8 mouse cellular contexts compared by ENCODE assay signal in genomic region chr12:113075486-113075885, GRCm38 (mm10). TPM values are rescaled to one million over a fixed set of nuclear protein-coding genes. Genes with fewer than 3 reads are reported as not detected.
DNase-seq lines count a peak whose midpoint lies in the region; ATAC-seq and TF ChIP-seq lines count a peak whose summit lies in the region.

No protein-coding gene starts in this region.

- peaks cover 16% of the 10 kb centered on the region for H3K36me3 ChIP-seq in forebrain, embryonic 14.5 days (ENCODE audit: control insufficient read depth, insufficient read depth, low read length)
- peaks cover 18% of the 10 kb centered on the region for H3K36me3 ChIP-seq in limb, embryonic 12.5 days
- peaks cover 15% of the 10 kb centered on the region for H3K36me3 ChIP-seq in neural tube, embryonic 15.5 days

- TF ChIP-seq CTCF in layer of hippocampus, adult 2 months (conservative IDR thresholded peaks at IDR 0.05) = peak; percentile 27

- ATAC-seq in forebrain, embryonic 14.5 days = no peak
- 0 out of 2 replicates have a peak, but pooled peaks have one; percentile 2 for ATAC-seq in limb, embryonic 12.5 days (ENCODE audit: insufficient number of reproducible peaks, insufficient read depth, low FRiP score, low TSS enrichment, low read depth)
- no peak for ATAC-seq in neural tube, embryonic 15.5 days (ENCODE audit: low FRiP score)

- H3K4me1 ChIP-seq in forebrain, embryonic 14.5 days (ENCODE audit: control insufficient read depth, insufficient read depth, low read length) = peaks cover 14% of the 10 kb centered on the region; the same call in 1 of the 2 replicates
- peaks cover 19% of the 10 kb centered on the region for H3K4me1 ChIP-seq in limb, embryonic 12.5 days (replicated peaks)
- peaks cover 26% of the 10 kb centered on the region for H3K4me1 ChIP-seq in neural tube, embryonic 15.5 days

- peak overlapping the region; percentile 49 for H3K27ac ChIP-seq in layer of hippocampus, adult 2 months
- H3K27ac ChIP-seq in forebrain, embryonic 14.5 days (ENCODE audit: low read depth, low read length) = no peak overlapping the region
- no peak overlapping the region for H3K27ac ChIP-seq in limb, embryonic 12.5 days
- peak overlapping the region; percentile 95 for H3K27ac ChIP-seq in neural tube, embryonic 15.5 days (replicated peaks)

- no peak overlapping the region for H3K4me3 ChIP-seq in layer of hippocampus, adult 2 months
- no peak overlapping the region for H3K4me3 ChIP-seq in forebrain, embryonic 14.5 days (ENCODE audit: low read depth, low read length)
- no peak overlapping the region for H3K4me3 ChIP-seq in limb, embryonic 12.5 days (replicated peaks)
- H3K4me3 ChIP-seq in neural tube, embryonic 15.5 days (replicated peaks) = peak overlapping the region; percentile 43; the same call in 1 of the 2 replicates

- no peak for DNase-seq in layer of hippocampus, adult 2 months (ENCODE audit: low spot score in 2 of 2)
- DNase-seq in layer of hippocampus, adult 11-12 months (ENCODE audit: low spot score) = no peak
- DNase-seq in forebrain, embryonic 14.5 days (ENCODE audit: low spot score) = no peak
- no peak for DNase-seq in urinary bladder, adult 18-20 months (ENCODE audit: low spot score in 2 of 2)
- no peak for DNase-seq in right cerebral cortex, postnatal 25 days
- no peak for DNase-seq in kidney, adult 9 months

- H3K9ac ChIP-seq in forebrain, embryonic 14.5 days (ENCODE audit: low read length) = peak overlapping the region; percentile 77
- H3K9ac ChIP-seq in limb, embryonic 12.5 days (replicated peaks) = 0 out of 2 replicates have a peak overlapping the region, but pooled peaks have one; percentile 51
- H3K9ac ChIP-seq in neural tube, embryonic 15.5 days (replicated peaks) = peak overlapping the region; percentile 64

- no peaks in the 10 kb centered on the region for H3K27me3 ChIP-seq in forebrain, embryonic 14.5 days (replicated peaks; ENCODE audit: control insufficient read depth, insufficient read depth, low read length)
- H3K27me3 ChIP-seq in limb, embryonic 12.5 days = no peaks in the 10 kb centered on the region
- no peaks in the 10 kb centered on the region for H3K27me3 ChIP-seq in neural tube, embryonic 15.5 days (replicated peaks)

- peak overlapping the region; percentile 96 for H3K4me2 ChIP-seq in forebrain, embryonic 14.5 days (ENCODE audit: low read length)
- peak overlapping the region; percentile 82 for H3K4me2 ChIP-seq in limb, embryonic 12.5 days
- peak overlapping the region; percentile 92 for H3K4me2 ChIP-seq in neural tube, embryonic 15.5 days

- 58% methylated on average over 6 of the region's 6 CpGs for WGBS in forebrain, embryonic 14.5 days
- 61% methylated on average over 6 of the region's 6 CpGs for WGBS in limb, embryonic 12.5 days
- WGBS in neural tube, embryonic 15.5 days = 58% methylated on average over 6 of the region's 6 CpGs

- no peaks in the 10 kb centered on the region for H3K9me3 ChIP-seq in forebrain, embryonic 14.5 days (replicated peaks; ENCODE audit: control insufficient read depth, low read length)
- H3K9me3 ChIP-seq in limb, embryonic 12.5 days = no peaks in the 10 kb centered on the region
- H3K9me3 ChIP-seq in neural tube, embryonic 15.5 days (replicated peaks) = no peaks in the 10 kb centered on the region

RNA-seq across cellular contexts. Expression of gene Tex22, which starts 1.2 kb away (rescaled TPM):
- 1 to 10 TPM in 1 of 2 experiments, under 1 TPM in 1; 0.81 to 2.1 TPM for total RNA-seq in layer of hippocampus, adult 2 months (2021)
- polyA plus RNA-seq in forebrain, embryonic 14.5 days (2014; fragmentation: Nextera tagmentation; extraction: Ambion mirVana) = not detected in 2 replicates
- not detected in 2 replicates for polyA plus RNA-seq in limb, embryonic 12.5 days (2016; fragmentation: Nextera tagmentation; extraction: Ambion mirVana)
- polyA plus RNA-seq in neural tube, embryonic 15.5 days (2015; fragmentation: Nextera tagmentation; extraction: Ambion mirVana) = not detected in 2 replicates

RNA-seq across cellular contexts. Expression of gene Mta1, which starts 22.6 kb away (rescaled TPM):
- total RNA-seq in layer of hippocampus, adult 2 months (2021) = 10 to 100 TPM; 76.0 to 76.9 TPM
- polyA plus RNA-seq in forebrain, embryonic 14.5 days (2014; fragmentation: Nextera tagmentation; extraction: Ambion mirVana) = 16.6 and 18.7 TPM in 2 replicates
- polyA plus RNA-seq in limb, embryonic 12.5 days (2016; fragmentation: Nextera tagmentation; extraction: Ambion mirVana) = 19.3 and 20.5 TPM in 2 replicates
- polyA plus RNA-seq in neural tube, embryonic 15.5 days (2015; fragmentation: Nextera tagmentation; extraction: Ambion mirVana) = 14.3 and 15.0 TPM in 2 replicates

Comparison
In these comparisons a context has a peak if more than half of its experiments do, and no peak if none do; other contexts are left out.
1. H3K27ac ChIP-seq: peak in layer of hippocampus, adult 2 months (single experiment) and neural tube, embryonic 15.5 days (single experiment); none in forebrain, embryonic 14.5 days (single experiment) and limb, embryonic 12.5 days (single experiment).
2. Peak in every context shown above with its lines, with median percentiles within 50 percentile points of each other: H3K4me2 ChIP-seq and H3K9ac ChIP-seq.